Mouse (Mus musculus): ENCODE data around the gene Tor1b. TPM values are rescaled to one million over a fixed set of nuclear protein-coding genes. Genes with fewer than 3 reads are reported as not detected.
A peak's percentile ranks its signal among the peaks of the same experiment; 100 is the strongest.

Tor1b gene
- total and polyA plus RNA-seq, 3 experiments, result 33.0 to 55.6 (median 36.9) TPM

DNA sequence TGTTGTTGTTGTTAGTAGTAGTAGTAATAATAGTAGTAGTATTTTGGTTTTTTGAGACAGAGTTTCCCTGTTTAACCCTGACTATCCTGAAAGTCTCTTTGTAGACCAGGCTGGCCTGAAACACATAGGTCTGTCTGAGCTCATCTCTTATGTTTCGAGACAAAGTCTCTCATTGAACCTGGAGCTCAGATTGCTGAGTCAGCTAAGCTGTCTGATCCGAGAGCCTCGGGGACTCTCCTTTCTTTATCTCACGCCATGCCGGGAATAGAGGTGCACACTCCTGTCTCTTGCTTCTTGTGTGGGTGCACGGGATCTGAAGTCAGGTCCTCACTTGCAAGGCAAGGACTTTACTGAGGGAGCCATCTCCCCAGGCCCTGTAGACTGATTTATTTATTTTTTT lies 19.7 kb upstream of the Tor1b start:
- H3K9ac ChIP-seq (ENCODE audit: control insufficient read depth, low read depth, low read length, poor library complexity, severe bottlenecking), result no peak overlapping the region
- TF ChIP-seq RCOR1 (IDR thresholded peaks at IDR 0.05; ENCODE audit: low read depth, low read length), result no peak
- TF ChIP-seq MAX (IDR thresholded peaks at IDR 0.05; ENCODE audit: low read length), result no peak
- TF ChIP-seq GABPA (IDR thresholded peaks at IDR 0.05; ENCODE audit: low read depth, low read length), result no peak
- no peak for TF ChIP-seq ZMIZ1 (IDR thresholded peaks at IDR 0.05; ENCODE audit: low read depth, low read length)
- no peak for TF ChIP-seq ZC3H11A (IDR thresholded peaks at IDR 0.05; ENCODE audit: low read depth, low read length)
- TF ChIP-seq POLR2AphosphoS2 (IDR thresholded peaks at IDR 0.05; ENCODE audit: low read length), result no peak
- TF ChIP-seq E2F4 (IDR thresholded peaks at IDR 0.05; ENCODE audit: borderline replicate concordance, low read depth, low read length), result no peak
- no peaks in the 10 kb centered on the region for H3K9me3 ChIP-seq (replicated peaks; ENCODE audit: insufficient read depth, low read length)
- no peak overlapping the region for H3K27ac ChIP-seq (ENCODE audit: control insufficient read depth, low read depth, low read length)
- peaks cover 0 to 8% of the 10 kb centered on the region in 2 experiments; a peak in 3 of 4 replicates for H3K4me1 ChIP-seq (ENCODE audit: control insufficient read depth in 1 of 2, insufficient read depth in 2 of 2, low read length in 2 of 2)
- no peaks in the 10 kb centered on the region for H3K36me3 ChIP-seq (ENCODE audit: control insufficient read depth in 1 of 2, insufficient read depth in 2 of 2, low read length in 2 of 2)
- no peaks in the 10 kb centered on the region for H3K27me3 ChIP-seq (ENCODE audit: control insufficient read depth in 1 of 2, insufficient read depth in 2 of 2, low read length in 2 of 2)
- H3K79me2 ChIP-seq (ENCODE audit: control insufficient read depth, insufficient read depth, low read length, poor library complexity), result no peaks in the 10 kb centered on the region; the same call in 1 of the 2 replicates
- no peak overlapping the region for H3K4me3 ChIP-seq (ENCODE audit: control insufficient read depth in 1 of 2, insufficient read depth in 1 of 2, low read depth in 2 of 2, low read length in 2 of 2)
- no peak for DNase-seq (ENCODE audit: low read depth, low spot score)

GRCm38 (mm10) chr2:30933917-30934450 lies 18.8 kb upstream of the Tor1b start:
- no peaks in the 10 kb centered on the region for H3K36me3 ChIP-seq (ENCODE audit: control insufficient read depth in 1 of 2, insufficient read depth in 2 of 2, low read length in 2 of 2)
- no peak overlapping the region for H3K9ac ChIP-seq (ENCODE audit: control insufficient read depth, low read depth, low read length, poor library complexity, severe bottlenecking)
- H3K9me3 ChIP-seq (replicated peaks; ENCODE audit: insufficient read depth, low read length), result no peaks in the 10 kb centered on the region
- no peak overlapping the region for H3K4me3 ChIP-seq (ENCODE audit: control insufficient read depth in 1 of 2, insufficient read depth in 1 of 2, low read depth in 2 of 2, low read length in 2 of 2)
- H3K27me3 ChIP-seq (ENCODE audit: control insufficient read depth in 1 of 2, insufficient read depth in 2 of 2, low read length in 2 of 2), result no peaks in the 10 kb centered on the region
- H3K79me2 ChIP-seq (ENCODE audit: control insufficient read depth, insufficient read depth, low read length, poor library complexity), result no peaks in the 10 kb centered on the region; the same call in 1 of the 2 replicates
- peak; percentile 81 for DNase-seq (ENCODE audit: low read depth, low spot score)
- H3K4me1 ChIP-seq (ENCODE audit: control insufficient read depth in 1 of 2, insufficient read depth in 2 of 2, low read length in 2 of 2), result 0 out of 4 replicates have a peak, but pooled peaks cover 0 to 3% of the 10 kb centered on the region in 2 experiments
- no peak overlapping the region for H3K27ac ChIP-seq (ENCODE audit: control insufficient read depth, low read depth, low read length)
- TF ChIP-seq UBTF (IDR thresholded peaks at IDR 0.05; ENCODE audit: borderline replicate concordance, insufficient read depth, low read depth, low read length) (no peak), KAT2A (conservative IDR thresholded peaks at IDR 0.05; ENCODE audit: low read depth, low read length) (no peak), JUND (IDR thresholded peaks at IDR 0.05; ENCODE audit: low read depth, low read length) (no peak), TAL1 (IDR thresholded peaks at IDR 0.05; ENCODE audit: low read length) (no peak), CHD1 (IDR thresholded peaks at IDR 0.05; ENCODE audit: low read depth, low read length) (no peak), RCOR1 (IDR thresholded peaks at IDR 0.05; ENCODE audit: low read depth, low read length) (no peak), SMC3 (IDR thresholded peaks at IDR 0.05; ENCODE audit: low read depth, low read length) (peak; percentile 60), ZNF384 (IDR thresholded peaks at IDR 0.05; ENCODE audit: low read depth, low read length) (no peak), MAFK (IDR thresholded peaks at IDR 0.05; ENCODE audit: borderline replicate concordance, low read depth, low read length) (no peak), MAX (IDR thresholded peaks at IDR 0.05; ENCODE audit: low read length) (no peak), POLR2AphosphoS5 (IDR thresholded peaks at IDR 0.05; ENCODE audit: borderline replicate concordance, low read depth, low read length) (no peak), MEF2A (IDR thresholded peaks at IDR 0.05; ENCODE audit: extremely low read depth, insufficient replicate concordance, low read depth, low read length, poor library complexity, severe bottlenecking) (no peak), ZKSCAN1 (IDR thresholded peaks at IDR 0.05; ENCODE audit: low read depth, low read length) (no peak), RAD21 (IDR thresholded peaks at IDR 0.05; ENCODE audit: low read depth, low read length) (peak; percentile 76), USF2 (IDR thresholded peaks at IDR 0.05; ENCODE audit: borderline replicate concordance in 1 of 2, insufficient read depth in 1 of 2, low read depth in 1 of 2, low read length in 2 of 2) (no peak), EP300 (IDR thresholded peaks at IDR 0.05; ENCODE audit: low read depth in 1 of 2, low read length in 2 of 2) (no peak), ELF1 (IDR thresholded peaks at IDR 0.05; ENCODE audit: low read depth, low read length) (no peak), SIN3A (IDR thresholded peaks at IDR 0.05; ENCODE audit: low read length) (0 out of 2 replicates have a peak, but pooled peaks have one; percentile 30), ZMIZ1 (IDR thresholded peaks at IDR 0.05; ENCODE audit: low read depth, low read length) (no peak), MAZ (IDR thresholded peaks at IDR 0.05; ENCODE audit: low read depth, low read length) (no peak), ZC3H11A (IDR thresholded peaks at IDR 0.05; ENCODE audit: low read depth, low read length) (peak; percentile 39; the same call in 1 of the 2 replicates), MYB (IDR thresholded peaks at IDR 0.05; ENCODE audit: low read depth, low read length) (no peak), TCF12 (IDR thresholded peaks at IDR 0.05; ENCODE audit: low read depth, low read length) (no peak), ETS1 (IDR thresholded peaks at IDR 0.05; ENCODE audit: low read depth, low read length) (no peak), CTCF (IDR thresholded peaks at IDR 0.05 in 2 of 3, conservative IDR thresholded peaks at IDR 0.05 in 1 of 3; ENCODE audit: control insufficient read depth in 1 of 3, insufficient read depth in 1 of 3, low read depth in 2 of 3, low read length in 3 of 3, poor library complexity in 1 of 3, severe bottlenecking in 1 of 3) (peak; percentile 85 to 93 (median 85)), HCFC1 (IDR thresholded peaks at IDR 0.05; ENCODE audit: low read depth, low read length) (no peak), USF1 (IDR thresholded peaks at IDR 0.05; ENCODE audit: low read depth, low read length) (no peak)
